Mouse (Mus musculus) myocyte (in vitro differentiated cells): ENCODE data around the gene Nr2f2. TPM values are rescaled to one million over a fixed set of nuclear protein-coding genes. Genes with fewer than 3 reads are reported as not detected.

ENCODE experiments used
- H3K27me3 ChIP-seq: one replicate; pipeline ENCODE4 v1.6.1; 2011; ENCODE audit not compliant: control insufficient read depth, insufficient read depth, insufficient read length
- H3K36me3 ChIP-seq: one replicate; pipeline ENCODE4 v1.6.1; 2011; ENCODE audit not compliant: control insufficient read depth, insufficient read depth
- H3K4me2 ChIP-seq: one replicate; pipeline ENCODE4 v1.6.1; 2011; ENCODE audit warnings: low read depth, control low read depth
- H3K4me3 ChIP-seq: one replicate; pipeline ENCODE4 v1.5.1; 2011; ENCODE audit warnings: mild to moderate bottlenecking, control low read depth, moderate library complexity
- H3K79me2 ChIP-seq: one replicate; pipeline ENCODE4 v1.6.1; 2011; ENCODE audit not compliant: control insufficient read depth, insufficient read depth
- H3ac ChIP-seq: one replicate; pipeline ENCODE4 v1.6.1; 2011; ENCODE audit not compliant: control insufficient read depth, insufficient read length
- CEBPB ChIP-seq: IDR thresholded peaks from 2 replicates; pipeline ENCODE4 v1.6.1; 2011; ENCODE audit warnings: mild to moderate bottlenecking, moderate library complexity; ENCODE audit not compliant: poor library complexity, insufficient read depth, severe bottlenecking
- E2F4 ChIP-seq: IDR thresholded peaks from one replicate; pipeline ENCODE4 v1.6.1; 2011; ENCODE audit warnings: mild to moderate bottlenecking, control low read depth, moderate library complexity; ENCODE audit not compliant: insufficient read depth
- MAX ChIP-seq: IDR thresholded peaks from one replicate; pipeline ENCODE4 v1.6.1; 2011; ENCODE audit warnings: low read depth, mild to moderate bottlenecking, control low read depth
- MYOD1 ChIP-seq, 3 experiments: IDR thresholded peaks; one replicate each; pipeline ENCODE4 v1.6.1; 2011; ENCODE audit warnings: control low read depth in 2 of 3, low read depth in 2 of 3, mild to moderate bottlenecking in 2 of 3, moderate library complexity in 1 of 3; ENCODE audit not compliant: insufficient read length in 2 of 3, control insufficient read depth in 1 of 3
- MYOG ChIP-seq, 3 experiments: IDR thresholded peaks; one replicate each; pipeline ENCODE4 v1.6.1; 2011; ENCODE audit warnings: control low read depth in 2 of 3, low read depth in 2 of 3, mild to moderate bottlenecking in 2 of 3; ENCODE audit not compliant: insufficient read length in 2 of 3, control insufficient read depth in 1 of 3, insufficient read depth in 1 of 3
- POLR2A ChIP-seq: IDR thresholded peaks from one replicate; pipeline ENCODE4 v1.6.1; 2011; ENCODE audit warnings: low read depth, mild to moderate bottlenecking, control low read depth, moderate library complexity; ENCODE audit not compliant: insufficient read length
- POLR2AphosphoS2 ChIP-seq: IDR thresholded peaks from one replicate; pipeline ENCODE4 v1.6.1; 2011; ENCODE audit warnings: low read depth, control low read depth; ENCODE audit not compliant: insufficient read length
- REST ChIP-seq: IDR thresholded peaks from one replicate; pipeline ENCODE4 v1.6.1; 2011; ENCODE audit warnings: mild to moderate bottlenecking, control low read depth, moderate library complexity; ENCODE audit not compliant: insufficient read depth, insufficient read length
- SRF ChIP-seq: IDR thresholded peaks from one replicate; pipeline ENCODE4 v1.6.1; 2011; ENCODE audit warnings: low read depth; ENCODE audit not compliant: control insufficient read depth, insufficient read length
- TCF12 ChIP-seq: IDR thresholded peaks from one replicate; pipeline ENCODE4 v1.6.1; 2011; ENCODE audit warnings: mild to moderate bottlenecking, control low read depth; ENCODE audit not compliant: poor library complexity, insufficient read depth, severe bottlenecking
- TCF3 ChIP-seq: IDR thresholded peaks from one replicate; pipeline ENCODE4 v1.6.1; 2011; ENCODE audit warnings: low read depth, control low read depth; ENCODE audit not compliant: insufficient read length
- USF1 ChIP-seq: IDR thresholded peaks from one replicate; pipeline ENCODE4 v1.6.1; 2011; ENCODE audit warnings: low read depth, mild to moderate bottlenecking, control low read depth, moderate library complexity
- polyA plus RNA-seq: library from polyadenylated mRNA; unstranded; fragments of >200 nt; fragmentation: generic; extraction: Trizol; gene quantifications from one replicate; pipeline ENCODE4 v1.2.1, GENCODE M21; 2012; ENCODE audit warnings: missing spikeins

The Nr2f2 gene
- polyA plus RNA-seq, 1 experiment: 7.0 TPM

DNA sequence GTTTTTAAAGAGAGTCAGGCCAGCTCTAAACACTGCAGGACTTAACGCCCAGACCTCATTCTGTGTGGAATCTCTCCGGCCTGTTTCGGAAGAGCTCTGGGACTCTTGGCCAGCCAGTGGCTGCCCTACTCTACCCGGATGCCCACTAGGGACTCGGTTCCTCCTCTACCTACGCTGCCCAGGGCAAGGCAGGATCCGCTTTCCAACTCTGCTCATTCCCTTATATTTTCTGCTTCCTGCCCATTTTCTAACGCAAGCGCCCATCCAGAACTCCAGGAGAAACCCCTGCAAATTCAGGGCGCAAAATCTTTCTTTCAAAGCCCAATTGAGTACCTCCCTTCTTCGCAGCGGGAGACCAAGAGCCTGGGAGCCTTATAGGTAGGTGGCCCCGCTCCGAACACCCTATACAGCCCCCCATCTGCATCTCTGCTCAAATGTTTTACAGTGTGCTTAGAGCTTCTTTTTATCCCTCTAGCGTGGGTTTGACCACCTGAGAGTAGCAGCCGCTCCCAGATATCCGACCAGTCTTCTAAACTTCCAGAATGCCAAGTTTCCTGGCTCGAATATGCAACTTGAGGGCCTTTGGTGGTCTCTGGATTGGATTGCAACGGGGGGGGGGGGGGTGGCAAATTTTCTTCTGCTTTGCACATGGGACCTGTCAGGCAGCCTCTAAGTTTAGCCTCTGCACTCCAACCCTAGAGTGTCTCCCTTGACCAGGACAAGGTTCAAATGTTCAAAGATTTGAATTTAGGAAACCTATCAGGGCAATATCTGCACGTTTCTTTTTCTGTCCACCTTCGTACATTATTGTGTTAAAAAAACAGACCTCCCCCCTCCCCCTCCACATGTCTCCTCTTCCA, 40.1 kb downstream of the Nr2f2 start:
- Histone ChIP-seq H3K4me2 (no peak overlapping the region), H3K36me3 (no peaks in the 10 kb centered on the region), H3K27me3 (no peaks in the 10 kb centered on the region), H3K79me2 (no peaks in the 10 kb centered on the region), H3ac (no peak overlapping the region), H3K4me3 (no peak overlapping the region)
- TF ChIP-seq POLR2A: no peak
- TF ChIP-seq E2F4: no peak
- no peak for TF ChIP-seq MYOD1 (IDR thresholded peaks at IDR 0.05; ENCODE audit: control insufficient read depth in 1 of 3, insufficient read length in 2 of 3, low read depth in 2 of 3)
- no peak for TF ChIP-seq TCF12
- TF ChIP-seq MYOG (IDR thresholded peaks at IDR 0.05; ENCODE audit: control insufficient read depth in 1 of 3, insufficient read depth in 1 of 3, insufficient read length in 2 of 3, low read depth in 2 of 3): no peak
- TF ChIP-seq MAX: no peak
- TF ChIP-seq POLR2AphosphoS2: no peak
- TF ChIP-seq REST: no peak
- no peak for TF ChIP-seq SRF
- TF ChIP-seq TCF3: no peak
- TF ChIP-seq USF1: no peak
- no peak for TF ChIP-seq CEBPB

DNA sequence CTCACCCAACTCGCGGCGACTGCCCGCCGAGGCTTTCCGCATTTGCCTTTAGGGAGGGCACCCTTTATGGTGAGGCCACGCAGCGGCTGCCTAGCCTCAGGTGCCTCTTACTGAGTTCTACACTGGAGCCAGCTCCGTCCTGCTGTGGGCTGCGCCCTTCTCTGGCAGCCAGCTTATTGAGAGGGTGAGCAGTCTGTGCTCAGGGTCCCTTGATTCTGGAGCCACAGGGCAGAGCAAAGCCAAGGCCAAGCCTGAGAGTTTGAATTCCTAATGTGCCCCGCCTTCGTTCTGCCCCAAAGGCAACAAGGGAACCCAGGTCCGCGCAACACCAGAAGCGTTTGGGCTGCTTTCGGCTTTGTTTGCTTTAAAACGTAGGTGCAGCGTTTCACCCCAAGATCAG, 41.2 kb downstream of the Nr2f2 start:
- Histone ChIP-seq H3K4me3 (no peak overlapping the region), H3K4me2 (no peak overlapping the region), H3K36me3 (no peaks in the 10 kb centered on the region), H3K79me2 (no peaks in the 10 kb centered on the region), H3K27me3 (no peaks in the 10 kb centered on the region), H3ac (no peak overlapping the region)
- TF ChIP-seq POLR2A (no peak), MYOD1 (IDR thresholded peaks at IDR 0.05; ENCODE audit: control insufficient read depth in 1 of 3, insufficient read length in 2 of 3, low read depth in 2 of 3) (no peak), TCF12 (no peak), CEBPB (no peak), USF1 (no peak), REST (no peak), MYOG (IDR thresholded peaks at IDR 0.05; ENCODE audit: control insufficient read depth in 1 of 3, insufficient read depth in 1 of 3, insufficient read length in 2 of 3, low read depth in 2 of 3) (no peak), MAX (no peak), SRF (no peak)

DNA sequence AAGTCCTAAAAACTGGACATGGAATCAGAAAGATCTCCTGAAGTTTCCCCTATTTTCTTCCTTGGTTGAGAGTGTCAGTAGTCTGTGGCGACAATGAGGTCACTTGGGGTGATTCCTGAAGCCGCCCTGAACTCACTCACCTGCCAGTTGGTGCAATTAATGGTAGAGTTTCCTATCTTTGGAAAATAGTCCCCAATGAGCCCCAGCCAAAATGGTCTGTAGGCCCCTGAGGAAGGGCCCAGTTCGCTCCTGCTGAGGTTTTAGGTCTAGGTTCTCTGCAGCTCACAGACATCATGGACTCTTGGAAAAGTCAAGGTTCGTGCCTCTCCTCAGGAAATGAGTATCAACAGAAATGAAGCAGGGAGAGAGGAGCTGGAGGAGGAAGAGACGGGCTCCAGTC, 42.0 kb downstream of the Nr2f2 start:
- H3ac ChIP-seq: no peak overlapping the region
- H3K27me3 ChIP-seq: no peaks in the 10 kb centered on the region
- TF ChIP-seq TCF3 (no peak), POLR2AphosphoS2 (no peak), TCF12 (no peak), REST (no peak), SRF (no peak), MAX (no peak), MYOG (IDR thresholded peaks at IDR 0.05; ENCODE audit: control insufficient read depth in 1 of 3, insufficient read depth in 1 of 3, insufficient read length in 2 of 3, low read depth in 2 of 3) (no peak), POLR2A (no peak)
- no peaks in the 10 kb centered on the region for H3K36me3 ChIP-seq
- H3K4me3 ChIP-seq: no peak overlapping the region
- H3K4me2 ChIP-seq: no peak overlapping the region
- no peaks in the 10 kb centered on the region for H3K79me2 ChIP-seq

DNA sequence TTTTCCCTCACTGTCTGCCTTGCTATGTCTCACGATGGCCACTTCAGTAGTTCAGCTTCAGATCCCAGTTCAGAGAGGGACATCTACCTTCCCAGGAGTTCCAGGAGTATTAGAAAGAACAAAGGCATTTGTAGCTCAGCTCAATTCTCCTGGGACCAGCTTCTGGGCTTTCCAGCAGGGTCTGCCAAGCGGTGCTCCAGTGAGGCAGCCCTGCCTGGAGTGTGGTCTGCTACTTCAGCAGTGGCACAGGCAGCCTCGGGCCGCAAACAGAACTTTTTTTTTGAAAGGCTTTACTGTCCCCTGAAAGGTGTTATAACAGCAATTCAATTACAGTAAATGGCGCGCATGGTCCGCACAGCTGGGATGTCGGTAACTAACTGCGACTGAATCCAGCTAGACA, 42.5 kb downstream of the Nr2f2 start:
- no peaks in the 10 kb centered on the region for H3K36me3 ChIP-seq
- H3K79me2 ChIP-seq: no peaks in the 10 kb centered on the region
- H3K4me3 ChIP-seq: no peak overlapping the region
- H3ac ChIP-seq: no peak overlapping the region
- TF ChIP-seq REST: no peak
- no peak for TF ChIP-seq POLR2AphosphoS2
- TF ChIP-seq MYOG (IDR thresholded peaks at IDR 0.05; ENCODE audit: control insufficient read depth in 1 of 3, insufficient read depth in 1 of 3, insufficient read length in 2 of 3, low read depth in 2 of 3): no peak
- TF ChIP-seq MAX: no peak
- TF ChIP-seq SRF: no peak
- TF ChIP-seq TCF12: no peak
- TF ChIP-seq POLR2A: no peak
- TF ChIP-seq TCF3: no peak
- H3K27me3 ChIP-seq: no peaks in the 10 kb centered on the region
- no peak overlapping the region for H3K4me2 ChIP-seq

DNA sequence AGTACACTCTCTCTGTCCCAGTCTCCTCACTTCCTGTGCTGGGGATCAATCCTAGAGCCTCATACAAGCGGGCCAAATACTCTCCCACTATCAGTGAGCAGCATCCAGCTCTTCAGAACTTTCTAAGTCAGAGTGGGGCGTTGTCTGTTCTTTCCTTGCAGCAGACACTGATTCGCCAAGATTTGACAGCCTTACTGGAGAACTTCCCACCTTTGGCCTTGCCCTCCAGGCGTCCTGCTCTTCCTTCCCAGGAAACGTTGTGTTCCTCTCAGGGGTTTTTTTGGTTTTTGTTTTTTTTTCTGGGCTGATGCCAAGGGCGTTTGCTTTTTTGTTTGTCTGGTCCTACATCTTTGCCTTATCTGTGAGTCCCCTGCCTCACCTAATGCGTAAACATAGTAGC, 60.8 kb downstream of the Nr2f2 start:
- Histone ChIP-seq H3K4me2 (no peak overlapping the region), H3ac (no peak overlapping the region), H3K79me2 (no peaks in the 10 kb centered on the region), H3K27me3 (no peaks in the 10 kb centered on the region), H3K36me3 (no peaks in the 10 kb centered on the region), H3K4me3 (no peak overlapping the region)
- TF ChIP-seq TCF3 (no peak), MAX (no peak), TCF12 (no peak), MYOD1 (IDR thresholded peaks at IDR 0.05; ENCODE audit: control insufficient read depth in 1 of 3, insufficient read length in 2 of 3, low read depth in 2 of 3) (no peak), CEBPB (no peak), POLR2A (no peak), E2F4 (no peak), POLR2AphosphoS2 (no peak), MYOG (IDR thresholded peaks at IDR 0.05; ENCODE audit: control insufficient read depth in 1 of 3, insufficient read depth in 1 of 3, insufficient read length in 2 of 3, low read depth in 2 of 3) (no peak), REST (no peak), SRF (no peak), USF1 (no peak)
